Mouse (Mus musculus) spleen, postnatal 36 days (tissue): ENCODE results near the gene Adar.
A peak's percentile ranks its signal among the peaks of the same experiment; 100 is the strongest.
"Not testable (repeated sequence)": the region's sequence is repeated elsewhere in the genome, so short reads cannot be mapped to it uniquely, and the experiment has no call there.

Experiments
- DNase-seq, 2 experiments: peaks; one replicate each; pipeline ENCODE4 v3.0.0; 2022; ENCODE audit warnings: low spot score in 2 of 2, mixed read lengths in 1 of 2

Adar gene

GRCm38 (mm10) chr3:89794616-89795015 lies 79.8 kb downstream of the Adar start:
- DNase-seq: no peak

- no peak for DNase-seq
Measured at GRCm38 (mm10) chr3:89795746-89796145, 80.9 kb downstream of the Adar start.

- peak; percentile 41 to 55 for DNase-seq
Measured at GRCm38 (mm10) chr3:89796358-89796757, 81.5 kb downstream of the Adar start.

- DNase-seq: no peak
Measured at GRCm38 (mm10) chr3:89798518-89798917, 83.7 kb downstream of the Adar start.

DNA sequence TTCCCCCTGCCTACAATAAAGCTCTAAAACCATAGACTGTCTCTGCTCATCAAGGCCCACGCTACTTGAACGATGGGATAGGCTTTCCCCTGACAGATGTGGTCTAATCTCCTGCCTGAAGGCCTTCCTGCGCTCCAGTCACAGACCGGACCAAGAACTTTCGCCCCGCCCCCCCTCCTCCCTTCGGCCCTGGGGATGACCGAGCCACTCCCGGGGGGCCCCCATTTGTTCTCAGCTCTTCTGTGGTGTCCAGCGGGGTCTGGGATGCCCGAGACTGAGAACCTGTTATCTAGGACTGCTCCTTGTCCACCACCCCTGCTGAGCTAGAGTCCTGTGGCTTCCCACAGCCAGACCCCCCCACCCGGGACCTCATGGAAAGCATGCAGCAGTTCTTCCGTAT lies 84.7 kb downstream of the Adar start:
- DNase-seq: no peak

DNA sequence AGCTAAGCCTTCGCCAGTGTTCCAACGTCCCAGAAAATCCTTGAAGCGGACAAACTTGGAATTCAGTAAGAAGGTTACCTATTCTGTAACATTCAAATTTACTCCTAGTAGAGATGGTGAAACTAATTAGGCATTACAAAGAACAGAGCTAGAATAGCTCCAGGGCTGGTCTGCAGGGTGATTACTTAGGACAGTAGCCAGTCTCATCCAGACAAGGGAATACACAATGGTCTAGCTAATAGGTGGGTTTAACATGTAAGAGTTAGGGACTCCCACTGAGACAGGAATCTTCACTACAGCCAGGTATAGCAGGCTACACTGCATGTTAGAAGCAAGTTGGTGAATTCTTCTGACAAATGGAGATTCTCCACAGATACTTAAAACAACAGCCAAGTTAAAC lies 85.3 kb downstream of the Adar start:
- DNase-seq: not testable (repeated sequence)

DNA sequence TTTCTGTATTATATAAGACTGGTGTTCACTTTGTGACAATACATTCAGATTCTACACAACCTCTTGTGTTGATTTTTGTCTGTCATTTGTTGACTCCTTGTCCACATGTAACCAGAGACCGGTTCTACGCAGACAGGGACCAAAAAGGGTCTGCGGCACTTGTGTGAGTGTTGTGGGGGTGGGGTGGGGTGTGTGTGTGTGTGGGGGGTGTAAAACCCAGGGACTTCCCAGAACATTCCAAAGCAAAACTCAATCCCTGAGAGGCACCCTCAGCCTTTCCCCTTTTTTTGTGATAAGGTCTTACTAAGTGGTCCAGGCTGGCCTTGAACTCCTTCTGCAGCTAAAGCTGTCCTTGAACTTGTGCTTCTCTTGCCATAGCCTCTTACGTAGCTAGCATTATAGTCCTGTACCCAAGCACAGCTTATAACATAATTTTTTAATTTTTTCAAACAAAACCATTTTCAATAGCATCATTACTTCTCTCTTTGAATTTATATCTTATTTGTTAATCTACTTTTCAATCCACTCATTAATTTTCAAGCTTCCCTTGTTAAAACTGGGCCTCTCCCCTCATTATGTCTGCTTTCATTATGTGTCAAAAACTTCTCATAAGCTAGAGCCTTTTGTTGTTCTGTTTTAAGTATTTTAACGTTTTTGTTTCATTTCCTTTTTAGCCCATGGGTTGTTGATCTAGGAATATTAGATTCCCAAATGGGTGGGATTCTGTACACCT lies 86.1 kb downstream of the Adar start:
- no peak for DNase-seq

DNA sequence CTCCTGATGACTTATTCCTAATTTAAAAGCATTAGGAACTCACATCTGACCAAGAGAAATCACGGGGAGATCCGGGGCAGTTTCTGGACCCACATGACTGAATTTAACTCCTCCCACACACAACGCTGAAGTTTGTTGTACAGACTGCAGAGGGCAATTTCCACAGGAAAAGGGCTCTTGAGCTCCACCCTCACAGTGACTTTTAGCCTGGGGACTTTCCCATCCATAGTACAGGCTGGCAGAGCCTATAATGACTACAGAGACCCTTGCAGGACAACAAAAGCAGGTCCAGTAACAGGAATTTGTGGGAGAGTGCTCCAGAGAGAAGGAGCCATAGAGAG lies 86.7 kb downstream of the Adar start:
- peak; percentile 60 to 66 for DNase-seq

DNA sequence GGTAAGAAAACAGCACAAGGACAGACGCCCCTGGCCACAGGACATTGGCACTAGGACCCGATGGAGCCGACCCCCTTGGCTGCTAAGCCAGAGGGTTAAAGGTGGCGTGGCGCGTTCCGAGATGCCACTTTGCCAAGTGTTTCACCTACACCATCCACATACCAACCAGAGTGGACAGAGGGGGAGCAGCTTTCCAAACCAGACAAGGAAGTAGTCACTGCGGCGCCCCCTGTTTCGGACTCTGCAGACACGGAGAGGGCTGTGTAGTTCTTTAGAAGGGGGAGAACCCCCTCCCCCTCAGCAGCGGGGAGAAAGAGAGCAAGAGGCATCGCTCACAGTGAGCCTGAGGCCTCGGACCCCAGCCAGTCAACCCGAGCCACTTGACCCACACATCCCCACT lies 88.1 kb downstream of the Adar start:
- DNase-seq: no peak
